Mouse (Mus musculus) granulocyte monocyte progenitor cell, adult 5-6 weeks (primary cell): Measurements from ENCODE around the gene Fmn2. TPM values are rescaled to one million over a fixed set of nuclear protein-coding genes. Genes with fewer than 3 reads are reported as not detected.

ENCODE experiments used
- ATAC-seq: replicated peaks from 2 replicates; pipeline ENCODE4 v1.8.0; 2016; ENCODE audit warnings: mild to moderate bottlenecking, moderate TSS enrichment, inconsistent platforms; ENCODE audit not compliant: poor library complexity, severe bottlenecking
- total RNA-seq, 2 experiments: library from RNA; stranded (forward) in 1 of 2; stranded (reverse) in 1 of 2; fragments of 200-712, 200-1000 nt in 1 of 2; fragments of >200 nt in 1 of 2; fragmentation: Nextera tagmentation in 1 of 2; gene quantifications; 2 replicates each; pipeline ENCODE4 v1.2.3; 2014 to 2017

Fmn2 gene
- total RNA-seq (2014; fragmentation: Nextera tagmentation) (not detected in 2 replicates), total RNA-seq (2017) (not detected in 2 replicates)

- ATAC-seq: peak; percentile 81
These were observed at the start of gene Fmn2 for GRCm38 (mm10) chr1:174501661-174502030. Gene Fmn2 (plus strand): TSS chr1:174501825.

DNA sequence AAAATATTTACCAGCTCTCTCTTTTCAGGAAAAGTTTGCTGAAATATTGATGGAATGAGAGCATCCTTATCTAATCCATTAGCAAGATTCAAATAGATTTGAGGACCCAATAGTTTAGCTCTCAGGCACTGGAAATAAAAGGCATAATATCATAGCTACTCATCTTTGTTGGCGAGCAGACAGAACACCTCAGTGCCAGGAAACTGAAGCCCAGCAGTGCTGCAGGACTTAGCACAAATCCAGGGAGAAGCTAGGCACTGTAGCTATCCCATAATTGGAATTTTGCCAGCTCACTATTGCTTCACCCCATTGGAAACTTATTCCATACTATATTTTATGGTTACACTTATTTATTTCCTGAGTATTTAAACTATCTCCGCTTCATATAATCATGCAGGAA, 46.5 kb upstream of the Fmn2 start:
- no peak for ATAC-seq

DNA sequence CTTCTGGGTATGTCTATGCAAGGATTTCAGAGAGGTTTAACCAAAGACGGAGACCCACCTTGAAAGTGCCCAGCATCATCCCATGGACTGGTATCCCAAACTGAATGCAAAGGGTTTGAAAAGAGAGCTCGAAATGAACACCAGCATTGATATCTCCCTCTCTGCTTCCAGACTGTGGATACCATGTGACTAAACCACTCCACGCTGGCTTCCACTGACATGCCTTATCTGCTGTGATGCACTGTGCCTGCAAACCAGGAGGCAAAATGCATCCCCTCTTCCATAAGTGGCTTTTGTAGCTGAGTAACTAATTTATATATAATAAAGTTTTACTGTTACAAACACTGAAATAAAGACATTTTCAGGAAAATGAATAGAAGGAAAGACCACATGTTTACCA, 36.2 kb upstream of the Fmn2 start:
- no peak for ATAC-seq

GRCm38 (mm10) chr1:174466240-174466639, 35.4 kb upstream of the Fmn2 start:
- peak; percentile 62 for ATAC-seq

DNA sequence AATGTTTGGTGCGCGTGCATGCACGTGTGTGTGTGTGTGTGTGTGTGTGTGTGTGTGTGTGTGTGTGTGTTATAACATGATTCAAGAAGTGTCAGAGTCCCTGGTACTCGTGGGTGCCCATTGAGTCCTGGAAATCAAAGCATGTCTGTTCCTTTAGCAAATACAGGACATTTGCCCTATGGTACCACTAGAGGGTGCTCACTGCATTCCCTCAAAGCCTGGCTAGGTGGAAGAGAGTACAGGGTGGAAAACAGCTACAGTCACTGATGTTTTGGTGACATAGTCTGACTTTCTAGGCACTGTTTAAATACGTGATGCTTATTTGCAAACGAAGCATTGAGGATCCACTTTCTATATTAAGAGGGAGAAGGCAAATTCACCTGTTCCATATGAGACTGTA, 31.9 kb upstream of the Fmn2 start:
- ATAC-seq: peak; percentile 94

GRCm38 (mm10) chr1:174482567-174482966, 19.1 kb upstream of the Fmn2 start:
- ATAC-seq: no peak

- no peak for ATAC-seq
These were observed 1.6 kb upstream of the Fmn2 start for GRCm38 (mm10) chr1:174500064-174500463.

DNA sequence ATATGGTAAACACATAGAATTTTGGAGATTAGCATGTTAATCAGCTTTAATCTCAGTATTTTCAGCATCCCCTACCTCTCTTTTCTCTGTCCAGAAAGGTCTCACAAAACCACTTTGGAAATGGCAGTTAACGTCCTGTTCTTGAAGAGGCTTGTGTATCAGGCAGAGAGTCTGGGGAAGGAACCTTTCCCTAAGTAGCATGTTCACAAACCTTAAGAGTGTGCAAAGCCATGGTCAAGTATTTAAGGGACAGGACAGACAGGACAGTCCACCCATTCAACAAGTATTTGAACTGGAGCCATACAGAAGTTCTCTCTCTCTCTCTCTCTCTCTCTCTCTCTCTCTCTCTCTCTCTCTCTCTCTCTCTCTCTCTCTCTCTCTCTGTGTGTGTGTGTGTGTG, 614 bp upstream of the Fmn2 start:
- no peak for ATAC-seq

DNA sequence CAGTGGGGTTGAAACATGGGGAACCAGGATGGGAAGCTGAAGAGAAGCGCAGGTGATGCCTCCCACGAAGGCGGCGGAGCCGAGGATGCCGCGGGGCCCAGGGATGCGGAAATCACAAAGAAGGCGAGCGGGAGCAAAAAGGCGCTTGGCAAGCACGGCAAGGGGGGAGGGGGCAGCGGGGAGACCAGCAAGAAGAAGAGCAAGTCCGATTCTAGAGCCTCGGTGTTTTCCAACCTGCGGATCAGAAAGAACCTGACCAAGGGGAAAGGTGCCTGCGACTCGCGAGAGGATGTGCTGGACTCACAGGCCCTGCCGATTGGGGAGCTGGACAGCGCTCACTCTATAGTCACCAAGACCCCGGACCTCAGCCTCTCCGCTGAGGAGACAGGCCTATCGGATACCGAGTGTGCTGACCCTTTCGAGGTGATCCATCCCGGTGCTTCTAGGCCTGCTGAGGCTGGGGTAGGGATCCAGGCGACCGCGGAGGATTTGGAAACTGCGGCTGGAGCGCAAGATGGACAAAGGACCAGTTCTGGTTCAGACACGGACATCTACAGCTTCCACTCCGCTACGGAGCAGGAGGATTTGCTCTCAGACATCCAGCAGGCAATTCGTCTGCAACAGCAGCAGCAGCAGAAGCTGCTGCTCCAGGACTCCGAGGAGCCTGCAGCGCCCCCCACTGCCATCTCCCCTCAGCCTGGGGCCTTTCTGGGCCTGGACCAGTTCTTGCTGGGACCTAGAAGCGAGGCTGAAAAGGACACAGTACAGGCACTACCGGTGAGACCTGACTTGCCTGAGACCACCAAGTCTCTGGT, 613 bp downstream of the Fmn2 start:
- ATAC-seq: peak; percentile 31

- ATAC-seq: peak; percentile 14
These were observed 1.5 kb downstream of the Fmn2 start for GRCm38 (mm10) chr1:174502846-174503745.

- no peak for ATAC-seq
These were observed 7.0 kb downstream of the Fmn2 start for GRCm38 (mm10) chr1:174508571-174509110.

DNA sequence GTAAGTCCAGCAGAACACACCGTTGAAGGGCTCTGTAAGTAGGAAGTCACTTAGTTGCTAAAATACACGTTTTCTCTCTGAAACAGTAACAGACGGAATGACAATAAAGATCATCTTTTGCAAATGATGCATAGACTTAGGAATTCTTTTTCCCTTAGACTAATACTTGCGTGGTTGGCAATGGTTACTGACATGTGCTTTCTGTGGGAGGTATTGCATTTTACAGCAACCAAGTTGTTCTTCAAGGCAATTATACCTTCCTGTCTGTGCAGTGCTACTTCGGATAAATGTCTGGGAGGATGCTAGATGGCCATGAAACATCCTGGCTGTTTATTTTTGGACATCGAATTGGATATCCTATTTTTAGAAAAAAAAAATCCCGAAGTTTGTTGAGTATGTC, 11.8 kb downstream of the Fmn2 start:
- no peak for ATAC-seq

DNA sequence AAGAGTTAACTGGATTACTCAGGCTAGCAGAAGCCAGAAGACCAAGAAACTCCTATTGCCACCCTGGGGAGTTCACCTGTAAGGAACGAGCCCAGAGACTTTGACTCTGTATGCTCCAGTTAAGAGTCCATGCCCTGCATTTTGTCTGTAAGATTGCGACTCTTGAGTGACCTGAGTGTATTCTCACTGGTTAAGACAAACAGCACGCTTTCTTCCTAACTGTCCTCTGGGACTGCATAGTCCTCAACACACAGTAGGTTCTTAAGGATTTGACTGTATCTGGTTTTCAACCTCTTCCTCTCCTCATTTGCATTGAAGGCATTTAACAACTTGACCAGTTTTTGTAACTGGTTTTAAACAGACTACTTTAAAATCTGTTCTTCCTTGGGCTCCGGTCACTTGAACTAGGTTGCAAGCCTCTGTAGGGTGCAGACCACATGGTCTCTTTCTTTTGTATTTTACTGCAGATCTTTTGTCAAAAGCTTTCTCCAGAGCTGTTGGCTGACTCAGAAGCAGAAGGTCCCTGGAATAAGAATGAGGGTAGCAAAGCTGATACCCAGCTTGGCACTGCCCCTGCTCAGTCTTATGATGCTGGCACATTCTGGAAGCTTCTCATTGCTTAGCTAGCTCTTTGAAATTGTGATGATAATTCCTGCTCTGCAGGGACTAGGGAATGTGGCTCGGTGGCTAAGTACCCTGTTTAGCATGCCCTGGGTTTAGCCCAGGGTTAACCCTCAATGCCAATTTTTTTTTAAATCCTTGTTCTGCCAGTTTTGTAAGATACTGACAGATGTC, 20.5 kb downstream of the Fmn2 start:
- ATAC-seq: no peak

DNA sequence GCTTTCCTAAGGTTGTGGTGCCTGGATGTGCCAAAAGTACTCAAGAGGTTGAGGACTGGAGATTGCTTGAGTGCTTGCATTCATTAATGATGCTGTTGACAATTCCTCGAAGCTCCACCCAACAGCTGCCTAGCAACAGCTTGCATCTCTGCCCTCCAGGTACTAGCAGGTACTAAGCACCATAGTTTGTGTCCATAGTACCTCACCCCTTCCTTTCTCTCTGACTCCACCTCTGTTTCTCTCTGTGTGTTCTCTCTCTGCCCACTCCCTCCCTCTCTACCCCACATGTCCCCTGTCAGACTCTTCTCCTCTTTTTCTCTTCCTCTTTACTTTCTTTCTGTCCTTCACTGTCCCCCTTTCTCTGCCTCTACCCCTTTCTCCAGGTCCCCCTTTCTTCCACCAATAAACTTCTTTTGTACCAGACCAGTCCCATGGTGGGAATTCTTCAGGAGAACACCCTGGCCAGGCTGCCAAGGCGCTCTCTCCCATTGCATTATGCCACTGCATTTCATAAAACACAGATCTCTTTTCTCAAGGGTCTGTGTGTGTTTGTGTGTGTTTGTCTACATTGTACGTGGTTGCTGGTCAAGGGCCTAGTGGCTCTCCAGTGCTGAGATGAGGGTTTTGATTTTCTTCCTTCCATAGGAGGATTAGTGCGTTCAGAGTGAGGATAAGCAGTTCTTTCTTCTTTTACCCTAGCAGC, 21.3 kb downstream of the Fmn2 start:
- ATAC-seq: no peak

DNA sequence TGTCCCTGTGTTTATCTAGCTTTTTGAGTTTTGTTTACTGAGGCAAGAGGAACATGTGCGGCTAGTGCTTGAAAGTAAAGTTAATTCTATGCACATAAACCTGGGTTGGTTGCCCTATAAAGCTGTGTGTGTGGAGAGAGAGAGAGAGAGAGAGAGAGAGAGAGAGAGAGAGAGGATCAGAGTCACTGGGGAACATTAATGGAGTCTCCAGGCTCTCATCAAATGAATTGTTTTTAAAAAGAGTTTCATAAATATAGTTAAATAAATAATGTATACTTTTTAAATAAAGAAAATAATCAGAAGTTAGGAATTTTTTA, 21.8 kb downstream of the Fmn2 start:
- ATAC-seq: no peak

GRCm38 (mm10) chr1:174536742-174537453, 35.3 kb downstream of the Fmn2 start:
- ATAC-seq: no peak

DNA sequence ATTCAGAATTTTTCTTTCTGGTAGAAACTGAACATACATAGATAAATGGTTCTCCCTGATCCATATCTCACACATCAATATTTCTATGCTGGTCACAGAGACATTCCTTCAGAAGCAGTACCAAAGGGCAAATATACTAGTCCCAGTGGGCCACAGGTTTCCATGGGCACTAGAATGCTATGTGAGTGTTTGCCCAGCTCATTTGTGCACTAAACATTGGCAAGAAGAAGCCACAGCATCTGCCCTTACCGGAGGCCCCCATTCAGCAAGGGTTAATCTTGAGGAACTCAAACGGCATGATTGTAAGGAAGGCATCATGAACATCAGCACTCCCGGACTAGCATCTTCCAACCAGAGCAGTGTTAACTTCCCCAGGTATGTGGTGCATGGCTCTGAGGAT, 35.9 kb downstream of the Fmn2 start:
- ATAC-seq: no peak

DNA sequence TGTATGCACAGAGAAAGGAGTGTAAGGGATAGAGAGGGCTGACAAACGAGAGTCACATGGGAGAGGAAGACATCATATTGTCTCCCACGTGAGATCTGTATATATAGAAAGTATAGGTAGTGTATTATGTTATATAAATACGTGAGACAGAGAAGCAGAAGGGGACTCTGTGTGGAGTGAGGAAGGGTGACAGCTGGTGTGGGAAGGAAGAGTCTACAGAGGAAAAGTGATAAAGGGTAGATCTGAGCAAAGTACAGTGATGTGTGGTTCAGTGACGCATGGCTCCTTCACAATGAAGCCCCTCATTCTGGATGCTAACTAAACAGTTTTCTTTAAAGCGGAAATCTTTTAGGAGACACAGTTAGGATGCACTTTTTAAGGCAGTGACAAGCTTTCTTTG, 46.7 kb downstream of the Fmn2 start:
- no peak for ATAC-seq

DNA sequence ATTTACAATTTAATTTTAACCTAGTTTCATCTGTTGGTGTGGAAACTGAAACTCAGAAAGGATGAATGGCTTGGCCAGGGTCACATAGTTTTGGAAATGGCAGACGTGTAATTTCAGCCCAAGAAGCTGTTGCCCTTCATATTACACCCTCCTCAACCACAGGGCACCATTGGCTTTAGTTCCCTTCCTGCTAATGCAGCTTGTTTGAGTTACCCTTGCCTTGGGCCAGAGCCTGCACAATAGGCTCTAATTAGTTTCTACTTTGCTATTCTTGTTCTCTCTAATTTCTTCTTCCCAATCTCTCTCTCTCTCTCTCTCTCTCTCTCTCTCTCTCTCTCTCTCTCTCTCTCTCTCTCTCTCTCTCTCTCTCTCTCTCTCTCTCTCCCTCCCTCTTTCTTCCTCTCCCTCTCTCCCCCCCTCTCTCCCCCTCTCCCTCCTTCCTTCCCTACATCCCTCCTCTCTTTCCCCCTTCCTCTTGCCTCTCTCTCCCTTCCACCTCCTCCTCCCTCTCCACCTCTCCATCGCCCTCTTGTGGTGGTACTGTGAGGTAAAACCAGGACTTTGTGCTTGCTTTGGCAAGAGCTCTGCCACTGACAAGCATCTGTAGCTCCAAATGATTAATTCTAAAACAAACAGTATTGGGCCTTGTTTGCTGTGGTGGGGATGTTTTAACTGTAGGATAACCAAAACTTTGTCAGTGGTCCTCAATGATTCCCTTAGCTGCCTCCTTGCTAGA, 51.8 kb downstream of the Fmn2 start:
- peak; percentile 88 for ATAC-seq
